Mouse (Mus musculus): ENCODE data around the gene Wdr91. TPM values are rescaled to one million over a fixed set of nuclear protein-coding genes. Genes with fewer than 3 reads are reported as not detected.

Wdr91 gene
- polyA plus RNA-seq, 1 experiment from 2014 or later: 14.8 TPM

GRCm38 (mm10) chr6:34869225-34869915, 41.3 kb downstream of the Wdr91 start:
- Histone ChIP-seq H3K27ac (ENCODE audit: low read depth, low read length) (no peak overlapping the region), H3K9me3 (ENCODE audit: control insufficient read depth, low read length) (no peaks in the 10 kb centered on the region), H3K4me1 (ENCODE audit: control insufficient read depth, insufficient read depth, low read depth, low read length) (no peaks in the 10 kb centered on the region), H3K4me2 (ENCODE audit: low read length) (no peak overlapping the region), H3K4me3 (ENCODE audit: low read length) (no peak overlapping the region), H3K36me3 (ENCODE audit: control insufficient read depth, insufficient read depth, low read length) (no peaks in the 10 kb centered on the region), H3K27me3 (replicated peaks; ENCODE audit: control insufficient read depth, insufficient read depth, low read length) (no peaks in the 10 kb centered on the region), H3K9ac (ENCODE audit: low read depth, low read length) (no peak overlapping the region)
- no peak for ATAC-seq
- WGBS: 84% methylated on average over 13 of the region's 13 CpGs

GRCm38 (mm10) chr6:34868507-34869217, 42.0 kb downstream of the Wdr91 start:
- Histone ChIP-seq H3K27me3 (replicated peaks; ENCODE audit: control insufficient read depth, insufficient read depth, low read length) (no peaks in the 10 kb centered on the region), H3K27ac (ENCODE audit: low read depth, low read length) (no peak overlapping the region), H3K4me2 (ENCODE audit: low read length) (no peak overlapping the region), H3K36me3 (ENCODE audit: control insufficient read depth, insufficient read depth, low read length) (no peaks in the 10 kb centered on the region), H3K4me3 (ENCODE audit: low read length) (no peak overlapping the region), H3K9ac (ENCODE audit: low read depth, low read length) (no peak overlapping the region), H3K4me1 (ENCODE audit: control insufficient read depth, insufficient read depth, low read depth, low read length) (no peaks in the 10 kb centered on the region), H3K9me3 (ENCODE audit: control insufficient read depth, low read length) (no peaks in the 10 kb centered on the region)
- no peak for ATAC-seq
- WGBS: 80% methylated on average over 20 of the region's 20 CpGs

- Histone ChIP-seq H3K27me3 (replicated peaks; ENCODE audit: control insufficient read depth, insufficient read depth, low read length) (no peaks in the 10 kb centered on the region), H3K4me1 (ENCODE audit: control insufficient read depth, insufficient read depth, low read depth, low read length) (no peaks in the 10 kb centered on the region), H3K9ac (ENCODE audit: low read depth, low read length) (no peak overlapping the region), H3K9me3 (ENCODE audit: control insufficient read depth, low read length) (no peaks in the 10 kb centered on the region), H3K36me3 (ENCODE audit: control insufficient read depth, insufficient read depth, low read length) (no peaks in the 10 kb centered on the region), H3K27ac (ENCODE audit: low read depth, low read length) (no peak overlapping the region), H3K4me3 (ENCODE audit: low read length) (no peak overlapping the region), H3K4me2 (ENCODE audit: low read length) (no peak overlapping the region)
- 83% methylated on average over 8 of the region's 10 CpGs for WGBS
- no peak for ATAC-seq
Measured at GRCm38 (mm10) chr6:34867995-34868350, 42.7 kb downstream of the Wdr91 start.

- WGBS: 75% methylated on average over 16 of the region's 16 CpGs
- Histone ChIP-seq H3K4me1 (ENCODE audit: control insufficient read depth, insufficient read depth, low read depth, low read length) (no peaks in the 10 kb centered on the region), H3K27me3 (replicated peaks; ENCODE audit: control insufficient read depth, insufficient read depth, low read length) (no peaks in the 10 kb centered on the region)
Measured at GRCm38 (mm10) chr6:34867301-34867994, 43.2 kb downstream of the Wdr91 start.

GRCm38 (mm10) chr6:34866786-34867185, 43.9 kb downstream of the Wdr91 start:
- Histone ChIP-seq H3K4me3 (ENCODE audit: low read length) (no peak overlapping the region), H3K36me3 (ENCODE audit: control insufficient read depth, insufficient read depth, low read length) (no peaks in the 10 kb centered on the region), H3K4me1 (ENCODE audit: control insufficient read depth, insufficient read depth, low read depth, low read length) (no peaks in the 10 kb centered on the region), H3K27me3 (replicated peaks; ENCODE audit: control insufficient read depth, insufficient read depth, low read length) (no peaks in the 10 kb centered on the region), H3K9ac (ENCODE audit: low read depth, low read length) (no peak overlapping the region), H3K27ac (ENCODE audit: low read depth, low read length) (no peak overlapping the region), H3K4me2 (ENCODE audit: low read length) (no peak overlapping the region), H3K9me3 (ENCODE audit: control insufficient read depth, low read length) (no peaks in the 10 kb centered on the region)
- WGBS: 41% methylated on average over 8 of the region's 8 CpGs
- ATAC-seq: no peak

More at GRCm38 (mm10) chr6:34867301-34867994, 43.2 kb downstream of the Wdr91 start:
- H3K36me3 ChIP-seq (ENCODE audit: control insufficient read depth, insufficient read depth, low read length): no peaks in the 10 kb centered on the region
- no peak overlapping the region for H3K4me3 ChIP-seq (ENCODE audit: low read length)
- H3K27ac ChIP-seq (ENCODE audit: low read depth, low read length): no peak overlapping the region
- no peak overlapping the region for H3K4me2 ChIP-seq (ENCODE audit: low read length)
- H3K9me3 ChIP-seq (ENCODE audit: control insufficient read depth, low read length): no peaks in the 10 kb centered on the region
- no peak for ATAC-seq
- H3K9ac ChIP-seq (ENCODE audit: low read depth, low read length): no peak overlapping the region

- Histone ChIP-seq H3K9me3 (ENCODE audit: control insufficient read depth, low read length) (no peaks in the 10 kb centered on the region), H3K4me1 (ENCODE audit: control insufficient read depth, insufficient read depth, low read depth, low read length) (no peaks in the 10 kb centered on the region), H3K27me3 (replicated peaks; ENCODE audit: control insufficient read depth, insufficient read depth, low read length) (no peaks in the 10 kb centered on the region), H3K9ac (ENCODE audit: low read depth, low read length) (no peak overlapping the region), H3K4me2 (ENCODE audit: low read length) (no peak overlapping the region), H3K4me3 (ENCODE audit: low read length) (no peak overlapping the region), H3K36me3 (ENCODE audit: control insufficient read depth, insufficient read depth, low read length) (no peaks in the 10 kb centered on the region), H3K27ac (ENCODE audit: low read depth, low read length) (no peak overlapping the region)
- ATAC-seq: no peak
- WGBS: 72% methylated on average over 7 of the region's 7 CpGs
Measured at GRCm38 (mm10) chr6:34865711-34866593, 44.7 kb downstream of the Wdr91 start.

DNA sequence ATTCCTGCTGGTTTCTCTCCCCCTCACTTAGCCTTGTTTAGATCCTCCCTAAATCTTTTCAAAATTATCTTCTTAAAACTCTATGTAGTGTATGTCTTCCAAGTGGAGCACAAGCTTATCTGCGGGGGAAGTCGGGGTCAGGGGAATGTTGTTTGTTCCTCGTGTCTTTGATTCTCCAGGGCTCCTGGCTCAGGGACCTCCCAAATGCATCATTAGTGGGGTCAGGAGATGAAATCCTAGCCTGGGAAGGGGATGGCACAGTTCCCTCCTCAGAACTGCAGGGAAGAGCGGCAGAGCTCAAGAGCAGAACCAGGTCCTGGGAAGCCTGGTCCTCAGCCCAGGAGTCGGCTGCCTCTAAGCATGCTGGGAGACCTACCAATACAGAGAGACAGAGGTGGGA, 45.5 kb downstream of the Wdr91 start:
- ATAC-seq: no peak
- no peaks in the 10 kb centered on the region for H3K27me3 ChIP-seq (replicated peaks; ENCODE audit: control insufficient read depth, insufficient read depth, low read length)
- no peak overlapping the region for H3K9ac ChIP-seq (ENCODE audit: low read depth, low read length)
- no peak overlapping the region for H3K27ac ChIP-seq (ENCODE audit: low read depth, low read length)
- no peaks in the 10 kb centered on the region for H3K36me3 ChIP-seq (ENCODE audit: control insufficient read depth, insufficient read depth, low read length)
- WGBS: 73% methylated on average over 5 of the region's 5 CpGs
- no peak overlapping the region for H3K4me2 ChIP-seq (ENCODE audit: low read length)
- H3K4me3 ChIP-seq (ENCODE audit: low read length): no peak overlapping the region
- no peaks in the 10 kb centered on the region for H3K9me3 ChIP-seq (ENCODE audit: control insufficient read depth, low read length)
- no peaks in the 10 kb centered on the region for H3K4me1 ChIP-seq (ENCODE audit: control insufficient read depth, insufficient read depth, low read depth, low read length)

- no peaks in the 10 kb centered on the region for H3K9me3 ChIP-seq (ENCODE audit: control insufficient read depth, low read length)
- no peak overlapping the region for H3K9ac ChIP-seq (ENCODE audit: low read depth, low read length)
- H3K4me2 ChIP-seq (ENCODE audit: low read length): no peak overlapping the region
- no peaks in the 10 kb centered on the region for H3K36me3 ChIP-seq (ENCODE audit: control insufficient read depth, insufficient read depth, low read length)
- no peak for ATAC-seq
- H3K27me3 ChIP-seq (replicated peaks; ENCODE audit: control insufficient read depth, insufficient read depth, low read length): no peaks in the 10 kb centered on the region
- no peak overlapping the region for H3K4me3 ChIP-seq (ENCODE audit: low read length)
- no peaks in the 10 kb centered on the region for H3K4me1 ChIP-seq (ENCODE audit: control insufficient read depth, insufficient read depth, low read depth, low read length)
- WGBS: 75% methylated on average over 9 of the region's 9 CpGs
- no peak overlapping the region for H3K27ac ChIP-seq (ENCODE audit: low read depth, low read length)
Measured at GRCm38 (mm10) chr6:34863786-34864514, 46.7 kb downstream of the Wdr91 start.
